Mouse (Mus musculus) spleen, postnatal 10 days (tissue): Measurements from ENCODE around the gene Coro1c.
A peak's percentile ranks its signal among the peaks of the same experiment; 100 is the strongest.

Experiments
- DNase-seq, 2 experiments: peaks; one replicate each; pipeline ENCODE4 v3.0.0; 2021 to 2022; ENCODE audit warnings: low spot score in 2 of 2

The Coro1c gene

GRCm38 (mm10) chr5:113857631-113858030 is 50.9 kb downstream of the Coro1c start:
- no peak for DNase-seq

DNA sequence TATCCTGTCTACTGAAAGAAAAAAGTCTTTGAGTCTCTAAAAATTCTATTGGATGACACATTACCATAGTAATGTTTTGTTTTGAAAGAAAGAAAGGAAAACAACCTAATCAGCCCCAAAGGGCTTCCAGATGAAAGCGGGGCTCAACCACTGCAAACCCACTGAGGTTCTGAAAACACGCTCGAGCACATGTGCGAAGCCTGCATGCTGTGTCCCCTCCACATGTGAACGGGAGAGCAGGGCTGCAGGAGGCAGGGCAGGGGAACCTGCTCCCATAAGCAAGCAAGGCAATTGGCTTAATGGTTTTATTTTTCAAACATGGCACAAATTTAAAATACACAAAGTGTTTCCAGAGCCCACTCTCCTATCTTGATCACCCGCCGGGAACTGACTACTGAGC is 51.9 kb downstream of the Coro1c start:
- no peak for DNase-seq

DNA sequence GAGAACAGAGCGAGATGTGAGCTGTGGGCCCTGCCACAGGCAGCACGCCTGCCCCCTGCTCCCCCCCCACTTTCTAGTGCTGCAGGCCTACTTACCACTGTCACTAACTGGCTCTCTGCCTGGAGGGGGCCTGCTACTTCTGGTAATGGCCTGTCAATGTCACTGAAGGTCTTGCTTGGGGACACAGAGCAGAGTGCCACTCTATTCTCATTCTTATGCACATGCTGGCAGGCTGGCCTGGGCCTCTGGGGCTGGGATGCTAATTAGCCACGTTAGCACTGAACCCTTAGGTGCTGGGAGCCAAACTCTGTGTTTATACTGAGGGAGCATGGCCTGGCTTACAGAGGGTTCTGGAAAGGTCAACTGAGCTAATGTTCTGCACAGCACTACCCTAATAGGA is 52.9 kb downstream of the Coro1c start:
- DNase-seq = no peak

DNA sequence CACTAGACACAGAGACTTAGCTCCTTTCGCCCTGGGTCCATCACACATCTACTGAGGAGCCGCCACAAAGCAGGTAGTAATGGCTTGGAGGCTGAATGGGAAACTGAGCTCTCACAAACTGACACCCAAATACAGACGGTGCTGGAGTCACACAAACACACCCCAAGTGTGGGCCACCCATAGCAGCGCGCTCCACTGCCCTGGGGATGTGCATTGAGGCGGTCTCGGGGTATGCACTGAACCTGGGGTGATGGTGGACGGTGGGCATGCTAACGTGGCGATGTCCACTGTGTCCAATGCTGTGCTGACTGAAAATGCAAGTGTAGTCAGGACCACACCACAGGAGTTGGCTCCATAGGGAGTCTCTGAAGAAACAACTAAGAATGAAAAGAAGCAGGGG is 53.4 kb downstream of the Coro1c start:
- DNase-seq = no peak

GRCm38 (mm10) chr5:113854494-113854893 is 54.1 kb downstream of the Coro1c start:
- DNase-seq = peak; percentile 82 to 91

DNA sequence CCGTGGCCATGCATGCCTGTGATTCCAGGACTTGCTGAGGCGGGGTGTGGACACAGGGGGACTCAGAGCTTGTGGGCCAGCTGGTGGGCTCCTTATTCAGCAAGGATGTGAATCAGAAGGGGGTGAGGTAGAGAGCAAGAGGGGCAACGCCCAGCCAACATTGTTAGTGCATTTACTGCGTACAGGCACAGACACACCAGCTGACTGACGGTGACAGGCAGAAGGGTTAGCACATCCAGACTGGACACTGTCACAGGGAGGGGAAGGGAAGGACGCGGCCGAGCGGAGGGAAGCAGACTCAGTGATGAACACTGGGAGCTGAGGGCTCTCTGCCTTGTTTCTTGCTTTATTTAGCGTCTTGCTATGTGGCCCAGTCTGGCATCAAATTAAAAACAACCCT is 55.0 kb downstream of the Coro1c start:
- DNase-seq = no peak

GRCm38 (mm10) chr5:113852463-113852862 is 56.1 kb downstream of the Coro1c start:
- DNase-seq = no peak

GRCm38 (mm10) chr5:113850680-113851230 is 57.8 kb downstream of the Coro1c start:
- no peak for DNase-seq

GRCm38 (mm10) chr5:113847636-113848035 is 60.9 kb downstream of the Coro1c start:
- DNase-seq = no peak

DNA sequence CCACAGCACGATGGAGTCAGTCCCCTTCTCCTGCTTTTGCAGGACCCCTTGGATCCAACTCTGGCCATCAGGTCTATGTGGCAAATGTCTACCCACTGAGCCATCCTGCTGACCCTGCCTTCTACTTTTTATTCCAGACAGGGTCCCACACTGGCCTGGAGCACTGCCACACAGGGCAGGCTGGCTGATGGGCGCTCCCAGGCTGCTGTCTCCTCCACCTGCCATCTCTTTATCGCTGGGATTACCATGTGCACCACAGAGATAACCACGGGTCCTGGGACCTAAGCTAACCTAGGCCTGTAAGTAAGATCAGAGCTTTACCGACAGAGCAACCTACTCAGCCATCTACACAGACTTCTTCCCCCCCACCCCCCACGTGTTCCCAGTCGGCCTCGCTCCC is 61.9 kb downstream of the Coro1c start:
- peak; percentile 57 to 74 for DNase-seq

DNA sequence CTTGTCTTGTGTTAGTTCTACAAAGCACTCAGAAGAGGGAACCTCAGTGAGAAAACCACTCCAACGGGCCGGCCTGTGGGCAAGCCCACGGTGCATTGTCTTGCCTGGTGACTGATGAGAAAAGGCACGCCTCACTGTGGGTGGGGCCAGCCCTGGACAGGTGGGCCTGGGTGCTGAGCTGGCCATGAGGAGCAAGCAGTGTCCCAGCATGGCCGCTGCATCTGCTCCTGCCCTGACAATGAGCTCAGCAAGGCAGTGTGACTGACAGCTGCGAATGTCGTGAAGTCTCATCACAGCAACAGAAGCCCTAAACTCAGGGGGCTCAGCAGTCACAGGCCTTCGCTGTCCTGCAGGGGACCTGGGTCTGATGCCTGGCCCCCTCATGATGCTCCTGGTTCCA is 62.9 kb downstream of the Coro1c start:
- no peak for DNase-seq

DNA sequence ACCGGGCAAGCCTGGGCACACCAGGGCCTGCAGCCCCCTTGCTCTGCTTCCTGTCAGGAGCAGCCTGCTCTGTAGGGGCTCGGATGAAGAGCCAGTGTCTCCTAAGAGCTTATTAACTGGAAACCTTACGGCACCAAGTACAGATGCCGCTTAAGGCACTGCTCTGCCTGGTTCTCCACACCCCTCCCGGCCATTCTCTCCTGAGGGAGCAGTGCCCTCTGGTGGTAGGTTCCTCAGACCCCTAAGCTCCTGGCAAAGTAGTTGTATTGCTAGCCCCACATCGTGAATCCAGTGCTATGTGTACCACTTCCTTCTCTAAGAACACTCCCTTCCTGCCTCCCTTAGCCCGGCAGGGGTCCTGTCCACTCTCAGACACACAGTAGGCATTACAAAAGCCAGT is 63.8 kb downstream of the Coro1c start:
- DNase-seq = peak; percentile 73 to 90

DNA sequence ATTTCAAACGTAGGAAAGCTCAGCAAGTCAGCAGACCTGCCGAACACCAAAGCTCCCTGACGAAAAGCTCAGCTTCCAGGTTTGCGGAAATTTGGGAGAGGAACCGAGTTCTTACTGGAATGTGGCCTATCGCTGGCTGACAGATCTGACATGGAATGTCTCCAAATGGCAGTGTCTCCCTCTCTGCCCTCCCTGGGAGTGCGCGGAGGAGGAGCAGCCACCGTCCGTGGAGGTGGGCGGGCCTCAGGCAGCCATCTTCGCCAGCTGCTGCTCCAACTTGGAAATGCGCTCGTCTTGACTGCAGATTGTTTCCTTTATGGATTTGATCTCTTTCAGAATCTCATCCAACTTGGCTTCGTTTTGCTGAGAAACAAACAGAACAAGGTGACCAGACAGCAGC is 64.5 kb downstream of the Coro1c start:
- DNase-seq = no peak

DNA sequence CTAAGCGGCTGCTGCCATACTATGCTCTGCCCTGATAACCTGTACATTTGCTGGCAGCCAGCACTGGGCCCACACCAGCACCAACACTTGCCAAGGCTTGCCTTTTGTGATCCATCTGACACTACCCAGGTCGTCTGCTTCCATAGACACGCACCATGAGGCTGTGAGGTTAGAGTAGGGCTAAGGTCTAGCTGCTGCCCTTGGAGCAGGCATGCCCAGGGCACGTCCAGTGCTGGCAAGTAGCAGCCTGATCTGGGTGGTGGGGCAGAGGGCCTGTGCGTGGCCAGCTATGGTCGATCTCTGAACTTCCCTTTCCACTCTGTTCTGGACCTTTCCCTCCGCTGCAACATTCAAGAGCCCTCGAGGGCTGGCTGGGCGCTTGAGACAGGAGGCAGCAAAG is 65.7 kb downstream of the Coro1c start:
- no peak for DNase-seq

DNA sequence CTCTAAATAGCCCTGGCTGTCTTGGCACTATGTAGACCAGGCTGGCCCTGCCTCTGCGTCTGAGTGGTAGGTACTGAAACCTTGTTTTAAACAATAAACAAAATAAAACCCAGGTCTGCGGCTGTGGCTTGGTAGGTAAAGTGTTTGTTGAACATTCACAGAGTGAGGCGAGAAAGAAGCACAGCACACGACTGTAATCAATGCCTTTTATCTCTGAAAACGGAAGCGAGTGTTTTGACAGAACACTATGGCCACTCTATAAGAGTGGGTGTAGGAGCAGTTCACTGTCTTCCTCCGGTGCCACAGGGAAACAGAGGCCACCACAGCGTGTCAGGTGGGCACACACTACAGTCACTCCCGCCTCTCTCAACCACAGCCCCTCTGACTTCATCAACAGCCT is 66.3 kb downstream of the Coro1c start:
- no peak for DNase-seq

DNA sequence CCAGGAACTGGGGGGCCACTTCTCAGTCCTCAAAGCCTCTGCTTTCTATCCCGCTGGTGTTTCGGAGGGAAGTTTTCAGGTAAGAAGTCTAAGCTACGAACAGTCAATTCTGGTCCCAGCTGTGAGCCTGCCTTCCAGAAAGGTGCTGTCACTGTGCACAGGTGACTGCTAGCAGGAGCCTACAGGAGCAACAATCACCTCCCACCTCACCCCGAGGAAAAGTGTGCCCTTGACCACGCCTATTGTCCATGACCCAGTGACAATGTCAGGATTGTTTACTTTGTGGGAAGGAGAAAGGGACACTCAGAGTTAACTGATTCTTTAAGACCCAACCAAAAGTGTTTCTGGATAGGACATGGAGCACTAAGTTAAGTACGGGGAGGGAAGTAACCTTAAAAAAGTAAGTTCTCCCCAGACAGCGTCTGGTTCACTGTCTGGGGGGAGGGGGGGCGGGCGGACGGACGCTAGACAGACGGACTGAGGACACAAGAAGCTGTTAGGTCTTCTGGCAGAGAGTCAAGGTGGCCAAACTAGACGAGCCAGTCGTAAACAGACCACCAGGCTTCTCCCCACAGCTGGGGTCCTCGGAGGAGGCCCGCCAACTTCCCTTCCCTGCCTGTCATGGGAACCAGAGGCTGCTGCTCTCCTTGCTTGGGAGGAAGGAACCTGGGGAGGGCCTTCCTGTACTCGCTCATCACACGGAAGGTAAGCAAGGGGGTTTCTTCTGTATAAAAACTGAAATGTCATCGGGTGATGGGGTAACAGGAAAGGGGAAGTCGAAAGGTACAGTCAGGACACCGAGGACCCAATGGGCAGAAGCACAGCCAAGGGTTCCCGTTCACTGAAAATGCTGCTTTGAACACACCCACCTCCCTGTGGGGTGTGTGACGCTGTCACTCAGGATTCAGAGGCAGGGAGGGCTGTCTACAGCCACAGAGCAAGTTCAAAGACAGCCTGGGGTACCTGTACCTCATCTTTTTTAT is 67.0 kb downstream of the Coro1c start:
- no peak for DNase-seq

GRCm38 (mm10) chr5:113840443-113840842 is 68.1 kb downstream of the Coro1c start:
- DNase-seq = no peak

GRCm38 (mm10) chr5:113836961-113837360 is 71.6 kb downstream of the Coro1c start:
- no peak for DNase-seq

- DNase-seq = no peak
These were observed 75.1 kb downstream of the Coro1c start for GRCm38 (mm10) chr5:113833316-113833947.

DNA sequence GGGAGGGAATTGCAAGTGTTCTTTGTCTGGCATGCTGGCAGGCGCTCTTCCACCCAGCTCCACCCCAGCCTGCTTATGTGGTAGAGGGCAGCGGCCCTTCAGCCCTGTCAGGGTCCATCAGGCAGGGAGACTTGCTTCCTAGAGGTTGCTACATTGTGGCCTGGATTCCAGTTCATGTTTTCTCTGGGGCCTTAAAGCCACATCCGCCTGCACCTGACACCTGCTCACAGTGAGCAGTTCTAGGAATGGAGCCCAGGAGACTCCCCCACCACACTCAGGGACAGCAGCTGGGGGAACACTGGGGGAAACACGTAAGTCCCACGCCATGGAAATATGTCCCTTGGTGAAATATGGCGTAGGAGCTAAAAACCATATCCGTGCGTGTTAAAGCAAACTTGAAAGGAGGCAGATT is 76.1 kb downstream of the Coro1c start, which contains the start of gene Selplg:
Gene Selplg, minus strand, starts transcription at position 155 of the 412 bp plus-strand sequence.
- peak in 1 of 2 experiments; percentile 58 for DNase-seq

DNA sequence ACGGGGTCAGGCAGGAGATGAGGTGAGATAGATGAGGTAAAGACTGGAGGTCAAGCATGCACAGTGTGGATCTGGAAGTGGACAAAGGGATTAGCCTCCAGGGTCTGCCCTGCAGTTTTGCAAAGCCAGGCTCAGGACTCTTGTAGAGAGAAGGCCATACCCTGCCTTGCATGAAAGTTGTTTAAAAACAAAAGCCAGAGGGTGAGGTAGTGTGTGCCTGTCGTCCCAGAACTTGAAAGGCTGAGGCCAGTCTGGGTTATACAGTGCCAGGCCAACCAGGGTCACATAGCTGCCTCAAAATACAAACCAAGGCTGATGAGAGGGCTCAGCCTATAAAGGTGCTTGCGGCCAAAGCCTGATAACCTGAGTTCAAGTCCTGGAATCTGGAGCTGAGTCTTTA is 76.8 kb downstream of the Coro1c start:
- peak in 1 of 2 experiments; percentile 14 for DNase-seq

DNA sequence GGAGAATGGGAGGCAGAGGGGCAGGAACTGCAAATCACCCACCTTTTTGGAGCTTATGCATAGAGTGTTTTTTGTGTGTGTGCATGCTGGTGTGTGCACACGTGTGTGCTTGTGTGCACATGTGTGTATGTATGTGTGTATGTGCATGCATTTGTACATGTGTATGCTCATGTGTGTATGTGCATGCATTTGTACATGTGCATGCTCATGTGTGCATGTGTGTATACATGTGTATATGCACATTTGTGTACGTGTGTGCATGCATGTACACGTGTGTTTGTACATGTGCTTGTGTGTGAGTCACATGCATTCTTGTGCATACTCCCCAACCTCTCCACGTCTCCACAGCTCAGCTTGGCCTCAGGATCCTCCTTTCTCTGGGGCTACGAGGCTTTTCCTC is 77.8 kb downstream of the Coro1c start:
- DNase-seq = peak in 1 of 2 experiments; percentile 17

DNA sequence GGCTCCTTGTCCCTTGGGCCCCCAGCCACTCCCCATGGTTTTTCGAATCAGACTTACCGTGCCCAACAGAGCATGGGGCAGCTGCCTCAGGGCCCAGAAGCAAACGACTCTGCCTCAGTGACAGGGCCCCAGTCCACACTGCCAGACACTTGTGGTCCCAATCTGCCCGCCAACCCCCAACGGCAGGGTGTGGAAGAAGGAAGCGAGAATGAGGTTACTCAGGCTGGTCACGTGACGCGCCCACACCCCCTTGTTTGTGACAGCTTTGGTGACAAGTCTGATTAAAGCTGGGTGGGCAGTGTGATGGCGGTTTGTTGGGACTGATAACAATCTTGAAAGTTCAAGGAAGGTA is 78.3 kb downstream of the Coro1c start:
- DNase-seq = peak; percentile 66 to 90
